Mouse (Mus musculus): ENCODE measurements around the gene Upf3a. TPM values are rescaled to one million over a fixed set of nuclear protein-coding genes. Genes with fewer than 3 reads are reported as not detected.
"Not testable (repeated sequence)": the region's sequence is repeated elsewhere in the genome, so short reads cannot be mapped to it uniquely, and the experiment has no call there.

The Upf3a gene
- polyA plus RNA-seq (2016; fragmentation: Nextera tagmentation; extraction: Ambion mirVana), result 41.9 and 45.2 TPM in 2 replicates

- peaks cover 44% of the 10 kb centered on the region for H3K36me3 ChIP-seq
Measured at GRCm38 (mm10) chr8:13785250-13785763, at the start of gene Upf3a. Gene Upf3a, plus strand, starts transcription at chr8:13785615.

GRCm38 (mm10) chr8:13740323-13740770, 45.1 kb upstream of the Upf3a start:
- Histone ChIP-seq H3K4me1 (replicated peaks) (no peaks in the 10 kb centered on the region), H3K9me3 (no peaks in the 10 kb centered on the region), H3K27ac (0 out of 2 replicates have a peak overlapping the region, but pooled peaks have one; percentile 50), H3K27me3 (no peaks in the 10 kb centered on the region), H3K36me3 (no peaks in the 10 kb centered on the region), H3K4me2 (no peak overlapping the region), H3K9ac (replicated peaks) (no peak overlapping the region), H3K4me3 (replicated peaks) (no peak overlapping the region)
- WGBS, result 44% methylated on average over 6 of the region's 6 CpGs
- ATAC-seq (ENCODE audit: insufficient number of reproducible peaks, insufficient read depth, low FRiP score, low TSS enrichment, low read depth), result no peak

More at GRCm38 (mm10) chr8:13785250-13785763, at the start of gene Upf3a:
- Histone ChIP-seq H3K27ac (peak within 1 kb of the TSS; percentile 97), H3K27me3 (no peaks in the 10 kb centered on the region), H3K4me3 (replicated peaks) (peak within 1 kb of the TSS; percentile 67), H3K9me3 (no peaks in the 10 kb centered on the region), H3K4me2 (peak within 1 kb of the TSS; percentile 78), H3K9ac (replicated peaks) (peak within 1 kb of the TSS; percentile 92), H3K4me1 (replicated peaks) (peaks cover 14% of the 10 kb centered on the region)
- peak; percentile 91 for ATAC-seq (ENCODE audit: insufficient number of reproducible peaks, insufficient read depth, low FRiP score, low TSS enrichment, low read depth)
- WGBS, result under 1% methylated on average over 47 of the region's 47 CpGs

GRCm38 (mm10) chr8:13740817-13741613, 44.4 kb upstream of the Upf3a start:
- H3K9me3 ChIP-seq, result no peaks in the 10 kb centered on the region
- H3K4me2 ChIP-seq, result no peak overlapping the region
- ATAC-seq (ENCODE audit: insufficient number of reproducible peaks, insufficient read depth, low FRiP score, low TSS enrichment, low read depth), result no peak
- no peaks in the 10 kb centered on the region for H3K36me3 ChIP-seq
- 84% methylated on average over 7 of the region's 7 CpGs for WGBS
- H3K4me3 ChIP-seq (replicated peaks), result no peak overlapping the region
- no peaks in the 10 kb centered on the region for H3K27me3 ChIP-seq
- no peaks in the 10 kb centered on the region for H3K4me1 ChIP-seq (replicated peaks)
- H3K27ac ChIP-seq, result 0 out of 2 replicates have a peak overlapping the region, but pooled peaks have one; percentile 50
- H3K9ac ChIP-seq (replicated peaks), result no peak overlapping the region

GRCm38 (mm10) chr8:13746212-13746611, 39.2 kb upstream of the Upf3a start:
- not testable (repeated sequence) for H3K4me1 ChIP-seq (replicated peaks); H3K4me3 ChIP-seq (replicated peaks); H3K4me2 ChIP-seq; H3K27ac ChIP-seq; H3K36me3 ChIP-seq; H3K9me3 ChIP-seq; H3K9ac ChIP-seq (replicated peaks); ATAC-seq (ENCODE audit: insufficient number of reproducible peaks, insufficient read depth, low FRiP score, low TSS enrichment, low read depth); H3K27me3 ChIP-seq
- 77% methylated on average over 6 of the region's 6 CpGs for WGBS

- 5% methylated on average over 3 of the region's 3 CpGs for WGBS
- Histone ChIP-seq H3K4me1 (replicated peaks) (peaks cover 7% of the 10 kb centered on the region; the same call in 1 of the 2 replicates), H3K27ac (no peak overlapping the region), H3K9ac (replicated peaks) (no peak overlapping the region), H3K4me2 (no peak overlapping the region), H3K27me3 (no peaks in the 10 kb centered on the region), H3K4me3 (replicated peaks) (no peak overlapping the region), H3K9me3 (0 out of 2 replicates have a peak, but pooled peaks cover 4% of the 10 kb centered on the region), H3K36me3 (no peaks in the 10 kb centered on the region)
- no peak for ATAC-seq (ENCODE audit: insufficient number of reproducible peaks, insufficient read depth, low FRiP score, low TSS enrichment, low read depth)
Measured at GRCm38 (mm10) chr8:13747626-13748025, 37.8 kb upstream of the Upf3a start.

- ATAC-seq (ENCODE audit: insufficient number of reproducible peaks, insufficient read depth, low FRiP score, low TSS enrichment, low read depth), result no peak
- Histone ChIP-seq H3K9me3 (0 out of 2 replicates have a peak, but pooled peaks cover 4% of the 10 kb centered on the region), H3K27ac (no peak overlapping the region), H3K27me3 (no peaks in the 10 kb centered on the region), H3K36me3 (no peaks in the 10 kb centered on the region), H3K4me1 (replicated peaks) (peaks cover 13% of the 10 kb centered on the region), H3K9ac (replicated peaks) (no peak overlapping the region), H3K4me2 (no peak overlapping the region), H3K4me3 (replicated peaks) (no peak overlapping the region)
- 32% methylated on average over 2 of the region's 2 CpGs for WGBS
Measured at GRCm38 (mm10) chr8:13753680-13754079, 31.7 kb upstream of the Upf3a start.

GRCm38 (mm10) chr8:13756480-13756879, 28.9 kb upstream of the Upf3a start:
- 80% methylated on average over 7 of the region's 7 CpGs for WGBS
- Histone ChIP-seq H3K9me3 (no peaks in the 10 kb centered on the region), H3K36me3 (peaks cover 12% of the 10 kb centered on the region), H3K4me3 (replicated peaks) (no peak overlapping the region), H3K9ac (replicated peaks) (no peak overlapping the region), H3K4me2 (no peak overlapping the region), H3K4me1 (replicated peaks) (peaks cover 23% of the 10 kb centered on the region), H3K27ac (no peak overlapping the region), H3K27me3 (no peaks in the 10 kb centered on the region)
- no peak for ATAC-seq (ENCODE audit: insufficient number of reproducible peaks, insufficient read depth, low FRiP score, low TSS enrichment, low read depth)

GRCm38 (mm10) chr8:13756982-13757804, 28.2 kb upstream of the Upf3a start, which contains the start of gene Cdc16:
Gene Cdc16, plus strand, starts transcription at chr8:13757676.
- Histone ChIP-seq H3K4me3 (replicated peaks) (peak within 1 kb of the TSS; percentile 100), H3K4me2 (peak within 1 kb of the TSS; percentile 91), H3K27ac (peak within 1 kb of the TSS; percentile 84), H3K4me1 (replicated peaks) (peaks cover 23% of the 10 kb centered on the region), H3K36me3 (peaks cover 18% of the 10 kb centered on the region), H3K9ac (replicated peaks) (peak within 1 kb of the TSS; percentile 95), H3K27me3 (no peaks in the 10 kb centered on the region), H3K9me3 (no peaks in the 10 kb centered on the region)
- peak; percentile 93 for ATAC-seq (ENCODE audit: insufficient number of reproducible peaks, insufficient read depth, low FRiP score, low TSS enrichment, low read depth)
- WGBS, result 9% methylated on average over 39 of the region's 40 CpGs

GRCm38 (mm10) chr8:13757805-13758727, 27.3 kb upstream of the Upf3a start:
- Histone ChIP-seq H3K9ac (replicated peaks) (peak overlapping the region; percentile 95), H3K4me2 (peak overlapping the region; percentile 91), H3K27ac (peak overlapping the region; percentile 84), H3K9me3 (no peaks in the 10 kb centered on the region), H3K36me3 (peaks cover 27% of the 10 kb centered on the region), H3K4me3 (replicated peaks) (peak overlapping the region; percentile 100), H3K4me1 (replicated peaks) (peaks cover 23% of the 10 kb centered on the region), H3K27me3 (no peaks in the 10 kb centered on the region)
- WGBS, result under 1% methylated on average over 38 of the region's 38 CpGs
- peak; percentile 71 for ATAC-seq (ENCODE audit: insufficient number of reproducible peaks, insufficient read depth, low FRiP score, low TSS enrichment, low read depth)

GRCm38 (mm10) chr8:13769206-13769605, 16.2 kb upstream of the Upf3a start:
- H3K4me3 ChIP-seq (replicated peaks), result no peak overlapping the region
- no peaks in the 10 kb centered on the region for H3K9me3 ChIP-seq
- 89% methylated on average over 11 of the region's 11 CpGs for WGBS
- H3K36me3 ChIP-seq, result peaks cover 93% of the 10 kb centered on the region
- H3K27ac ChIP-seq, result no peak overlapping the region
- H3K9ac ChIP-seq (replicated peaks), result no peak overlapping the region
- H3K27me3 ChIP-seq, result no peaks in the 10 kb centered on the region
- H3K4me1 ChIP-seq (replicated peaks), result no peaks in the 10 kb centered on the region
- no peak for ATAC-seq (ENCODE audit: insufficient number of reproducible peaks, insufficient read depth, low FRiP score, low TSS enrichment, low read depth)
- H3K4me2 ChIP-seq, result no peak overlapping the region

Data from limb, embryonic 12.5 days (tissue).